Mouse (Mus musculus): ENCODE measurements around the gene BC005624.

DNA sequence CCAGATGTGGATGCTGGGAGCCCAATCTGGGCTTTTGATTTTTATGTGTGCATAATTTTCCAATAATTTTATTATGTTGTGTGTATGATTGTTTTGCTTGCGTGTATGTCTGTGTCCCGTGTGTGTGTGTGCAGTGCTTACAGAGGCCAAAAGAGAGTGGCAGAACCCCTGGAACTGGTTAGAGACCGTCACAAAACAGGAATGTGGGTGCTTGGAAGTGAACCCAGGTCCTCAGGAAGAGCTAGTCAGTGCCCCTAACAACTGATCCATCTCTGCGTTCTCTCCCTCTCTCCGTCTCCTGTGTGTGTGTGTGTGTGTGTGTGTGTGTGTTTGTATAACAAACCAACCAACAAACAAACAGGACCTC is 29.6 kb downstream of the BC005624 start:
- TF ChIP-seq CTCF (IDR thresholded peaks at IDR 0.05; ENCODE audit: extremely low read depth, insufficient read depth, insufficient read length, insufficient replicate concordance): no peak
- no peak for TF ChIP-seq POLR2A (IDR thresholded peaks at IDR 0.05; ENCODE audit: low read depth, low read length)

Data from spleen, adult 2 months (tissue).